Mouse (Mus musculus) midbrain, embryonic 16.5 days (tissue): ENCODE measurements at regions not wholly inside any gene's neighbourhood (a gene's known extent, or its start where the extent isn't known, plus 50 kb on each side); places are given as distances from the start of the nearest gene placed in this dataset.

Source experiments
- ATAC-seq: fragments of 200-750 bp; cut with Nextera tagmentation; 2 replicates; pipeline ENCODE4 v1.8.0; 2017; ENCODE audit warnings: moderate TSS enrichment
- H3K27ac ChIP-seq: fragments of 300-500 bp; sonication (generic); 2 replicates; pipeline ENCODE4 v1.5.1; 2014; ENCODE audit warnings: mild to moderate bottlenecking, low read length, mixed read lengths
- H3K27me3 ChIP-seq: fragments of 300-500 bp; sonication (generic); 2 replicates; pipeline ENCODE4 v1.6.1; 2014; ENCODE audit warnings: low read depth, low read length, mixed read lengths; ENCODE audit not compliant: control insufficient read depth, insufficient read depth
- H3K36me3 ChIP-seq: fragments of 300-500 bp; sonication (generic); 2 replicates; pipeline ENCODE4 v1.6.1; 2014; ENCODE audit warnings: mild to moderate bottlenecking, low read length, moderate library complexity, mixed read lengths; ENCODE audit not compliant: control insufficient read depth, insufficient read depth
- H3K4me1 ChIP-seq: fragments of 300-500 bp; sonication (generic); 2 replicates; pipeline ENCODE4 v1.6.1; 2014; ENCODE audit warnings: mild to moderate bottlenecking, low read length, mixed read lengths; ENCODE audit not compliant: control insufficient read depth, insufficient read depth
- H3K4me2 ChIP-seq: fragments of 300-500 bp; sonication (generic); 2 replicates; pipeline ENCODE4 v1.6.1; 2014; ENCODE audit warnings: mild to moderate bottlenecking, low read length, mixed read lengths
- H3K4me3 ChIP-seq: fragments of 300-500 bp; sonication (generic); 2 replicates; pipeline ENCODE4 v1.5.1; 2014; ENCODE audit warnings: low read depth, mild to moderate bottlenecking, low read length, moderate library complexity, mixed read lengths
- H3K9ac ChIP-seq: fragments of 300-500 bp; sonication (generic); 2 replicates; pipeline ENCODE4 v1.6.1; 2014; ENCODE audit warnings: low read depth, low read length, mixed read lengths
- H3K9me3 ChIP-seq: fragments of 300-500 bp; sonication (generic); replicated peaks from 2 replicates; pipeline ENCODE4 v1.6.1; 2014; ENCODE audit warnings: mild to moderate bottlenecking, low read length, mixed read lengths; ENCODE audit not compliant: control insufficient read depth, poor library complexity, severe bottlenecking
- WGBS: fragments of 180-500 bp; shearing (Covaris S2); extraction: QIAGEN DNeasy Blood & Tissue Kit; methylation state at CpG from one replicate; pipeline ENCODE4 v1.1.7; 2014; 5-methylcytosine and 5-hydroxymethylcytosine counted together

DNA sequence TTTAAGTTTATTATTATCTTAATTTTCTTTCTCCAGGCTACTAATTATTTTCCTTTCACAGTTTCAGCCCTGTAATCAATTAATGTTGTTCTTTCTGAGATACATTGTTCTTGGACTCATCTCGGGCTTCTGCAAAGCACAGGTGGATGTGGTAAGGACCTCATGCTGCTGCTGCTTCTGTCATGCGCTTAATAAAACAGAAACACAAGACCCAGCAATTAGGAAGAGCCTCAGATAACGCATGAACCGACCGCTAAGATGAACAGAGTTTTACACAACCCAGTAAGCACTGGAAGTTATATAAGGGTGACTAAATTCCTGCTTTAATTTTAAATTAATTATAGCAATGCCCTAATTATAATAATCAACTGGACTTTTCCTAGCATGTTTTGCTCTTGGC lies 70.7 kb upstream of the Gk2 start:
- H3K27ac ChIP-seq = no peak overlapping the region
- H3K4me2 ChIP-seq = no peak overlapping the region
- H3K4me1 ChIP-seq = no peaks in the 10 kb centered on the region
- ATAC-seq = no peak
- no peaks in the 10 kb centered on the region for H3K9me3 ChIP-seq
- 73% methylated on average over 5 of the region's 5 CpGs for WGBS
- no peaks in the 10 kb centered on the region for H3K36me3 ChIP-seq
- H3K4me3 ChIP-seq = no peak overlapping the region
- H3K27me3 ChIP-seq = no peaks in the 10 kb centered on the region
- H3K9ac ChIP-seq = no peak overlapping the region
